Mouse (Mus musculus): ENCODE measurements at regions not wholly inside any gene's neighbourhood (a gene's known extent, or its start where the extent isn't known, plus 50 kb on each side); places are given as distances from the start of the nearest gene placed in this dataset.

DNA sequence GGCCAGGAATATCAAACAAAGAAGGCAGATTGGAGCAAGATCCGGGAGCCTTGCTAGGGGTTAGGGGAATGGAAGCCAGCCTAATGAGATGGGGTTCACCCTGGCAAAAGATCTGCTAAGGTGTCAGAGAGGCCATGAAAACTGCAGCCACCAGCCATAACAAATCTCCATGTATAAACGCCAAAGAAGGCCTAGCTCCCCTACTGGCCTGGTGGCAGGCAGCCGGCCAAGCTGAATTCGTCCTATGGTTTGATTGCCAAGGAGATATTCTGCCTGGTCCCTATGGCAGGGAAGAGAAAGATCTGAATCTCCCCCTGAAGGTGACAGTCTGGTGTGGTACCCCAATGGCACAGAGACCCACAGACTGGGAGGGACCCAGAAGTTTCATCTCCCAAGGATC lies 104.8 kb upstream of the E030018B13Rik start:
- H3K27me3 ChIP-seq (ENCODE audit: control insufficient read depth, insufficient read depth, insufficient read length), result no peaks in the 10 kb centered on the region
- no peak overlapping the region for H3ac ChIP-seq (ENCODE audit: control insufficient read depth, insufficient read length, low read depth)
- H3K4me3 ChIP-seq (ENCODE audit: insufficient read depth, poor library complexity, severe bottlenecking), result no peak overlapping the region
- TF ChIP-seq FOSL1 (IDR thresholded peaks at IDR 0.05; ENCODE audit: insufficient read depth, low read length, poor library complexity, severe bottlenecking) (no peak), MYOD1 (IDR thresholded peaks at IDR 0.05; ENCODE audit: control insufficient read depth, insufficient read length, low read depth) (no peak), MAX (IDR thresholded peaks at IDR 0.05) (no peak), MYOG (IDR thresholded peaks at IDR 0.05; ENCODE audit: control insufficient read depth, extremely low read depth, insufficient read length) (no peak)
- H3K79me2 ChIP-seq (ENCODE audit: control insufficient read depth, insufficient read depth), result no peaks in the 10 kb centered on the region
- no peaks in the 10 kb centered on the region for H3K36me3 ChIP-seq (ENCODE audit: control insufficient read depth, insufficient read depth)
- no peaks in the 10 kb centered on the region for H3K79me3 ChIP-seq (ENCODE audit: low read depth)

DNA sequence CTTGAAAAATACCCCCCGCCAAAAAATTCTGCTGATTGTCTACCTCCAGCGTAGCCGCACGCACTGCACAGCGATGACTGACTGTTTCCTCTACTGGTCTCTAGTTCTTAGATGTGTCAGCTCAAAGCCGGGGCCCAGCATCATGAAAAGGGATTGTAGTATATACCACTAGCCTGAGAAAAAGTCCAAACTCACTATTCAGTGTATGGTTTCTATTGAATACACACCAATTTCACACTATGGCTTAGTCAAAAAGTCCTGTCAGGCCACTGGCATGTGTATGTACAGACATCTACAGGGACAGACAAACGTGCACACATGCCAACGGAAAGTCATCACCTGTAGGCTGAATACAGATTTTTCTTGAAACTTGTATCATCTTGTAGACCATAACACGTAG lies 101.1 kb upstream of the E030018B13Rik start:
- H3K79me3 ChIP-seq (ENCODE audit: low read depth), result no peaks in the 10 kb centered on the region
- no peaks in the 10 kb centered on the region for H3K27me3 ChIP-seq (ENCODE audit: control insufficient read depth, insufficient read depth, insufficient read length)
- no peaks in the 10 kb centered on the region for H3K36me3 ChIP-seq (ENCODE audit: control insufficient read depth, insufficient read depth)
- no peak overlapping the region for H3ac ChIP-seq (ENCODE audit: control insufficient read depth, insufficient read length, low read depth)
- H3K4me3 ChIP-seq (ENCODE audit: insufficient read depth, poor library complexity, severe bottlenecking), result no peak overlapping the region
- H3K79me2 ChIP-seq (ENCODE audit: control insufficient read depth, insufficient read depth), result no peaks in the 10 kb centered on the region
- TF ChIP-seq MYOG (IDR thresholded peaks at IDR 0.05; ENCODE audit: control insufficient read depth, extremely low read depth, insufficient read length), result no peak
- TF ChIP-seq CTCF (IDR thresholded peaks at IDR 0.05; ENCODE audit: control insufficient read depth, insufficient read depth, insufficient read length), result no peak
- no peak for TF ChIP-seq CEBPB (IDR thresholded peaks at IDR 0.05; ENCODE audit: low read depth)
- TF ChIP-seq MAX (IDR thresholded peaks at IDR 0.05), result no peak
- TF ChIP-seq MYOD1 (IDR thresholded peaks at IDR 0.05; ENCODE audit: control insufficient read depth, insufficient read length, low read depth), result no peak
- no peak for TF ChIP-seq FOSL1 (IDR thresholded peaks at IDR 0.05; ENCODE audit: insufficient read depth, low read length, poor library complexity, severe bottlenecking)
- TF ChIP-seq USF1 (IDR thresholded peaks at IDR 0.05; ENCODE audit: low read depth), result no peak

DNA sequence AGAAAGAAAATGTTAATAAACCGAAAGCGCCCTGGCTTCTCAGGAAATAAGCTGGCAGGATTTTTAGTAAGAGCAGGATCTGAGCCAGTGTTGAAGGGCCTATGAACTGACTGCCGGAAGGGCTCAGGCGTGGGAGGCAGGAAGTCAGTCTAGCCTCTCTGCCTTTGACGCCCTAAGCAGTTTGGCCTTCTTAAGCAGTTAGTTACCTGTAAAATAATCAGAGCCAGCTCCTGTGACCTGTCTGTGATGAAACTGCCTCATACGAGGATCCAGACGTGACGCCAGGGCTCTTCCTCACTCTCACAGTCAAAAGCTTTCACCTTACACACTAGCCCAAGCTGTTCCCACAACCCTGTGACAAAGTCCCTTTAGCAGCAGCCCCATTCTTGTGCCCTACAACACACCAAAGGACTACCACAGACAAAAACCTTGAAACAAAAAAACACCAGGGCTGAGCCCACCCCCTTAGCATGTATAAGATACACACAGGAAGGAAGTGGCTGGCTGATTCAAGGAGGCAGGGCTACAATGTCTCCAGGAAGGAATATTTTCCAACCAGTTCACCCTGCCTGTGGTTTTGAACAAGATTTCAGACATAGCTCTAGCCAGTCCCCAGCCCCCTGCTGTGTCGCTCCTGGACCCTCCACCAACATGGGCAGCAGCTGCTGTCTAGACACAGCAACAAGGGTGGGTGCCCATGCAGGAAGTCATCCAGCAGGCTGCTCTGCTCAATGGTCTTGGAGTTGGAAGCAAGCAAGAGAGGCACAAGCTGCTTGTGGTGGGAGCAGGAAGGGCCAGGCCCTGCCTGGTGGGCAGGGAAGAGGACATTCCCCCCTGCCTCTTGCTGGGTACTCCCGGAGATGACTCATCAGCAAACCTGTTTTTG lies 100.4 kb upstream of the E030018B13Rik start:
- TF ChIP-seq CTCF (IDR thresholded peaks at IDR 0.05; ENCODE audit: control insufficient read depth, insufficient read depth, insufficient read length) (no peak), MAX (IDR thresholded peaks at IDR 0.05) (peak; percentile 30), MYOD1 (IDR thresholded peaks at IDR 0.05; ENCODE audit: control insufficient read depth, insufficient read length, low read depth) (peak; percentile 90), CEBPB (IDR thresholded peaks at IDR 0.05; ENCODE audit: low read depth) (no peak), FOSL1 (IDR thresholded peaks at IDR 0.05; ENCODE audit: insufficient read depth, low read length, poor library complexity, severe bottlenecking) (no peak)
- no peaks in the 10 kb centered on the region for H3K79me3 ChIP-seq (ENCODE audit: low read depth)
- peak overlapping the region; percentile 28 for H3ac ChIP-seq (ENCODE audit: control insufficient read depth, insufficient read length, low read depth)
- H3K79me2 ChIP-seq (ENCODE audit: control insufficient read depth, insufficient read depth), result no peaks in the 10 kb centered on the region
- no peak overlapping the region for H3K4me3 ChIP-seq (ENCODE audit: insufficient read depth, poor library complexity, severe bottlenecking)
- no peaks in the 10 kb centered on the region for H3K27me3 ChIP-seq (ENCODE audit: control insufficient read depth, insufficient read depth, insufficient read length)
- no peaks in the 10 kb centered on the region for H3K36me3 ChIP-seq (ENCODE audit: control insufficient read depth, insufficient read depth)

DNA sequence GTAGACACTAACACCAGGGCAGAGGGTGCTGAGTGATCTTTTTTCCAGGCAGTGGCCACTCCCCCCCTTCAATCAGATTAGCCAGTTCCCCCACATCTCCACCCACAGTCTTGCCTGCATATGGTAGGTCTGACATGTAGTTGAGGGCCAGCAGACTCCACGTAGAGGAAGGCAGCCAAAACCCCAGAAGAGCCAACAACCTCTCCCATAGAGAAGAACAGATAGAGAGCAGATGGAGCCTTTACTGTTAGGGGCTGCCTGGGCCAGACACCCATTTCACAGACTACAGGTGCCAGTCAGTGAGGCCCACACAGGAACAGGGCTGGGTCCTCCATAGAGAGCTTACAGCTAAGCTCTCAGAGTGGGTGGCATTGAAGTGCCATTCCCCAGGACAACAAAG lies 99.2 kb upstream of the E030018B13Rik start:
- Histone ChIP-seq H3K4me3 (ENCODE audit: insufficient read depth, poor library complexity, severe bottlenecking) (no peak overlapping the region), H3K27me3 (ENCODE audit: control insufficient read depth, insufficient read depth, insufficient read length) (no peaks in the 10 kb centered on the region), H3K36me3 (ENCODE audit: control insufficient read depth, insufficient read depth) (no peaks in the 10 kb centered on the region), H3K79me2 (ENCODE audit: control insufficient read depth, insufficient read depth) (no peaks in the 10 kb centered on the region), H3ac (ENCODE audit: control insufficient read depth, insufficient read length, low read depth) (no peak overlapping the region), H3K79me3 (ENCODE audit: low read depth) (no peaks in the 10 kb centered on the region)
- TF ChIP-seq MYOG (IDR thresholded peaks at IDR 0.05; ENCODE audit: control insufficient read depth, extremely low read depth, insufficient read length) (no peak), FOSL1 (IDR thresholded peaks at IDR 0.05; ENCODE audit: insufficient read depth, low read length, poor library complexity, severe bottlenecking) (no peak), USF1 (IDR thresholded peaks at IDR 0.05; ENCODE audit: low read depth) (no peak), MAX (IDR thresholded peaks at IDR 0.05) (no peak), CEBPB (IDR thresholded peaks at IDR 0.05; ENCODE audit: low read depth) (no peak), CTCF (IDR thresholded peaks at IDR 0.05; ENCODE audit: control insufficient read depth, insufficient read depth, insufficient read length) (no peak), MYOD1 (IDR thresholded peaks at IDR 0.05; ENCODE audit: control insufficient read depth, insufficient read length, low read depth) (no peak)

DNA sequence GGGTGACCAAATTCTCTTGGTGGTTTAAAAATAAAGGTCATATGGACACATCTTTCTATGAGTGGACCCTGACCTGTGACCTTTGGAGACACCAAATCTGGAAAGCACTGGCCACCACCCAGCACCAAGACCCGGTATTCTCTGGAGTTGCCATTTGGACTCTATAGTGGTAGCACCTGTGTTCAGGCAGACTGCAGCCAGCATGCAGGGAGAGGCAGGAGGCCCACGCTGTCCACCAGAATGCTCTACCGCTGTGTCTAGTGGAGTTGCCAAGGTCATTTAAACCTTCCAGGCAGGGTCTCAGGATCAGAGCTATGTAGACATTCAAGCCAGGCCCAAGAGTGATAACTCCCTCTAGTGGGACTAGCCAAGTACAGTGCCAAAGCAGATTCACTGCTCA lies 98.6 kb upstream of the E030018B13Rik start:
- Histone ChIP-seq H3K4me3 (ENCODE audit: insufficient read depth, poor library complexity, severe bottlenecking) (no peak overlapping the region), H3K79me3 (ENCODE audit: low read depth) (no peaks in the 10 kb centered on the region), H3K36me3 (ENCODE audit: control insufficient read depth, insufficient read depth) (no peaks in the 10 kb centered on the region), H3K79me2 (ENCODE audit: control insufficient read depth, insufficient read depth) (no peaks in the 10 kb centered on the region), H3ac (ENCODE audit: control insufficient read depth, insufficient read length, low read depth) (no peak overlapping the region), H3K27me3 (ENCODE audit: control insufficient read depth, insufficient read depth, insufficient read length) (no peaks in the 10 kb centered on the region)
- no peak for TF ChIP-seq CEBPB (IDR thresholded peaks at IDR 0.05; ENCODE audit: low read depth)
- no peak for TF ChIP-seq MAX (IDR thresholded peaks at IDR 0.05)
- no peak for TF ChIP-seq USF1 (IDR thresholded peaks at IDR 0.05; ENCODE audit: low read depth)
- no peak for TF ChIP-seq CTCF (IDR thresholded peaks at IDR 0.05; ENCODE audit: control insufficient read depth, insufficient read depth, insufficient read length)
- no peak for TF ChIP-seq MYOG (IDR thresholded peaks at IDR 0.05; ENCODE audit: control insufficient read depth, extremely low read depth, insufficient read length)
- TF ChIP-seq MYOD1 (IDR thresholded peaks at IDR 0.05; ENCODE audit: control insufficient read depth, insufficient read length, low read depth), result no peak
- no peak for TF ChIP-seq FOSL1 (IDR thresholded peaks at IDR 0.05; ENCODE audit: insufficient read depth, low read length, poor library complexity, severe bottlenecking)

Measured in C2C12 (cell line).